Mouse (Mus musculus): ENCODE data around the gene Kpna1. TPM values are rescaled to one million over a fixed set of nuclear protein-coding genes. Genes with fewer than 3 reads are reported as not detected.
A peak's percentile ranks its signal among the peaks of the same experiment; 100 is the strongest.
"Not testable (repeated sequence)": the region's sequence is repeated elsewhere in the genome, so short reads cannot be mapped to it uniquely, and the experiment has no call there.

The Kpna1 gene
- polyA plus RNA-seq (2016; fragmentation: Nextera tagmentation; extraction: Ambion mirVana): 53.6 and 55.5 TPM in 2 replicates

DNA sequence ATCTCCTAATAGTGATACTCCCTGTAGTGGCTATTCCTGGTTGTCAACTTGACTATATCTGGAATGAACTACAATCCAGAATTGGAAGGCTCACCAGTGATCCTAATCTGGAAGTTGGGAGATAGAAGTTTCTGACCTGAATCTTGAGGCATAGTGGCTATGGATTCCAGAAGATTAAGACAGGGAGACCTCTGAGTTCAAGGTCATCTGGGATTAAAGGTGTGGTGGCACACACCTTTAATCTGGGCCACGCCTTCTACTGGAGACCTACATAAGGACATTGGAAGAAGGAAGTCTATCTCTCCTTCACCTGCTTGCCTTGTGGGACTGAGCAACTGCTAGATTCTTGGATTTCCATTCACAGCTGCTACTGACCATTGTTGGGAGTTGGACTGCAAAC lies at the start of gene Kpna1:
Kpna1 (plus strand) TSS at position 301 of the 400 bp plus-strand sequence.
- not testable (repeated sequence) for H3K27me3 ChIP-seq; H3K9ac ChIP-seq; H3K27ac ChIP-seq; H3K36me3 ChIP-seq; H3K4me2 ChIP-seq (replicated peaks); H3K4me1 ChIP-seq; H3K9me3 ChIP-seq; ATAC-seq (ENCODE audit: insufficient number of reproducible peaks, insufficient read depth, low FRiP score, low TSS enrichment); H3K4me3 ChIP-seq
- 93% methylated on average over 1 of the region's 1 CpGs for WGBS

DNA sequence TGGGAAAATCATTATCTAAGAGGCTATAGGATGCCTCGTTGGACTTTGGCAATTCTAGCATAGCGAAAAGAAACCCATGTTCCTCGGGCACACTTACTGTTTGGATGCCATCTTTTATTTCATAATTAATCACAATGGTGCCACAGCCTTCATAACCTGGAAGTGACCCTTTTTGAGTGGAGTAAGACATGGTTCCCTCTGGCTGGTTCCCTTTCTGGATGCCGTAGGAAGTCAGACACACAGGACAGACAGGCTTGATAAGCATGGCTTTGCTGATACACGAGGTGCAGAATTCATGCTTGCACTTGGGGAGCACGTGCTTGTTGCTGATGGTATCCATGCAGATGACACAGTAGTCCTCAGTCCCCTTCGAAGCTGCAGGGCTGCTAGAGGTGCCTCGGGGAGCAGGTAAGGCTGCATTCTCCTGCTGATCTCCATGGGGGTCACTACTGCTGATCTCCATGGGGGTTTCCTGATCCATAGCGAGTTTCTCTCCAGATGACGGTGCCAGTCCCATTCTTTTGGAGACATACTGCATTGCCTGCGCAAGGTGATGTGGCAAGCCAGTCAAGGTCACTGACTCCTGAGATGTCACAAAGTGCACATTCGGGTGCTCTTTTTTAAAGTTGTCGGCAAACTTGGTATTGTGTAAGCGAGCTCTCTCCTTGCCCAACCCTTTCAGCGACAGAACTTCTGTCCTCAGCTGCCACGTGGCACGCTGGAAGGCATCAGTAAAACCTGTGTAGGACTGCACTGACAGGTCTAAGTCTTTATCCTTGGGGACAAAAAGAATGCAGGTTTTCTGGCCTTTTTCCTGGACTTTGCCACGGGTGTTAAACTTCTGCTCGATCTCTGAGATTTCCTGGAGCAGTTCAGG lies 46.1 kb upstream of the Kpna1 start:
- no peak overlapping the region for H3K4me3 ChIP-seq
- no peak overlapping the region for H3K9ac ChIP-seq
- no peaks in the 10 kb centered on the region for H3K9me3 ChIP-seq
- no peaks in the 10 kb centered on the region for H3K4me1 ChIP-seq
- no peak for ATAC-seq (ENCODE audit: insufficient number of reproducible peaks, insufficient read depth, low FRiP score, low TSS enrichment)
- WGBS: 81% methylated on average over 19 of the region's 19 CpGs
- H3K27ac ChIP-seq: no peak overlapping the region
- no peak overlapping the region for H3K4me2 ChIP-seq (replicated peaks)
- H3K27me3 ChIP-seq: no peaks in the 10 kb centered on the region
- H3K36me3 ChIP-seq: no peaks in the 10 kb centered on the region

DNA sequence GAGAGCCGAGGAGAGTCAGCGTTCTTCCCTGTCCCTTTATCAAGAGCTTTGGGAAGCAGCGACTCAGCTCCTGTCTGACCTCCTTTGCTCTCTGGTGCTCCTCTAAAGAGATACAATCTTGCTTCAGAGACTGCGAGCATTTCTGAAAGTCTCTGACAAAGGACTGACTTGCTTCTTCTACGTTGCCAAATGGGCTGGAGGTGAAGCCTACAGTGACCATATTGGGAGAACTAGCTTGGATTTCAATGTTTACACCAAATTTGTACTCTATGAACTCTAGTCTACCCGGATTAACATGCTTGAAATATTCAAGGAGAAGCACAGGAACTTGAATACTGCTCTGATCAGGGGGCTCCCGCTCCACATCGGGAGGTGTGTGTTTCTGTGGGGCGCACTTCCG lies 45.4 kb upstream of the Kpna1 start:
- no peaks in the 10 kb centered on the region for H3K36me3 ChIP-seq
- H3K9ac ChIP-seq: no peak overlapping the region
- no peak overlapping the region for H3K4me2 ChIP-seq (replicated peaks)
- H3K4me3 ChIP-seq: no peak overlapping the region
- H3K27ac ChIP-seq: no peak overlapping the region
- WGBS: 81% methylated on average over 10 of the region's 10 CpGs
- H3K27me3 ChIP-seq: no peaks in the 10 kb centered on the region
- H3K9me3 ChIP-seq: no peaks in the 10 kb centered on the region
- ATAC-seq (ENCODE audit: insufficient number of reproducible peaks, insufficient read depth, low FRiP score, low TSS enrichment): no peak
- no peaks in the 10 kb centered on the region for H3K4me1 ChIP-seq

DNA sequence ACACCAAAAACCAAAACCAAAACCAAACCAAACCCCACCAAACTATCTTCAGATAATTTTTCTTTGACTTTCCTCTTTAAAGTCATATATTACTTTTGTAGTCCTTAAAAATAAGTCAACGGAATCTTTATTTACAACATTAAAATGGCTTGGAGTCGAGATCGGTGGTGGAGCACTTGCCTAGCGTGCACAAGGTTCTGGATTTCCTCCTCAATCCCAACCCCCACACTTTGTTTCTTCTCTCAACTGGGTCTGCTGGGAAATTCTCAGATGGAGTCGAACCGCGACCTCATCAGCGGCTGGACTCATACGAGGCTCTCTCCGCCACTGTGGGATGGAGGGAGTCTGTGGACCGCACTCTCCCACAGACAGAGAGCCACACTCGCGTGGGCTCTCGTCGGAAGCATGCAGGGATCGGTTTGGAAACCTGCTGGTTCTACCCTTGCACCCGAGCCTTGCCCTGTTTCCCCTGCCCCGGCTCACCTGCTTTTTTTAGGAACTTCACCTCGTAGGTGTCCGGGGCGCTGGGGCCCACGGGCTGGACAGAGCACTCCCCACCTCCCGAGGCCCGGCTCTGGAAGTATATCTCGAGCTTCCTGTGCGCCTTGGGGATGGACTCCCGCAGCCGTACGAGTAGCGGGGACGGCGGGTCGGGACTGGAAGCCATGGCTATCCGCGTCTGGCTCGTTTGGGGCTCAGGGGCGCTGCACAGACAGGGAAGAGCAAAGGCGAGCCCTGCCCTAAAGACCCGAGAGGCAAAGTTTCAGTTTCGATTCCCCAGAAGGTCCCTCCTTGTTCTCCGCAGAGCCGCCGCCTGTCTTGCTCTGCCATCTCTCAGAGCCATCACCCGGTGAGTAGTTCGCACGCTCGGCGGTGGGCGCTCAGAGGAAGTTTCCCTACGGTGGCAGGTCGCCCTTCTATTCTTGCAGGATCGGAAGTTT lies 40.1 kb upstream of the Kpna1 start, which contains the start of the genes Parp9 and Dtx3l:
Parp9 (plus strand) TSS at position 260 of the 941 bp plus-strand sequence.
Dtx3l (minus strand) TSS at position 941 of the 941 bp plus-strand sequence.
- peak; percentile 59; the same call in 1 of the 2 replicates for ATAC-seq (ENCODE audit: insufficient number of reproducible peaks, insufficient read depth, low FRiP score, low TSS enrichment)

DNA sequence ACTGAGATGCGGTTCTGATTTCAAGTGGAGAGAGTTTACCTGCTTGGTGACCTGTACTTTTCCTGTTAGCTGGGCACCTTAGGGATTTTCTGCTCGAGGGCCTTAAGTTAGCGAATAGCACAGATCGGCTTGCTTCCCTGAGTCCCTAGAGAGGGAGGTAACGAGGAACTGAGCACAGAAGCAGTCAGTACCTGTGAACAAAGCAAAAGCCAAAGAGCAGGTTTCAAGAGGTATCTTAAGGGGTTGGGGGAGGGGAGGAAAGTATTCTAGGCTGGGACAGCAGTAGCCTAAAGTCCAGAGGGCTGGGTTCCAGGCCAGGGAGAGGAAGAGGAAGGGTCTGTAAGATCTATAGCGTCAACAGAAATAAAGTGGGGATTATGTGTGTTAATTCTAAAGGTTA lies 39.3 kb upstream of the Kpna1 start:
- Histone ChIP-seq H3K4me2 (replicated peaks) (peak overlapping the region; percentile 79), H3K27me3 (no peaks in the 10 kb centered on the region), H3K9ac (peak overlapping the region; percentile 55), H3K9me3 (no peaks in the 10 kb centered on the region), H3K4me3 (peak overlapping the region; percentile 56), H3K4me1 (no peaks in the 10 kb centered on the region), H3K36me3 (no peaks in the 10 kb centered on the region), H3K27ac (no peak overlapping the region)
- 4% methylated on average over 6 of the region's 6 CpGs for WGBS
- 0 out of 2 replicates have a peak, but pooled peaks have one; percentile 10 for ATAC-seq (ENCODE audit: insufficient number of reproducible peaks, insufficient read depth, low FRiP score, low TSS enrichment)

More for the DNA sequence above, 40.1 kb upstream of the Kpna1 start, which contains the start of the genes Parp9 and Dtx3l:
- peak within 1 kb of the TSS; percentile 55 for H3K9ac ChIP-seq
- H3K36me3 ChIP-seq: no peaks in the 10 kb centered on the region
- H3K27ac ChIP-seq: no peak within 1 kb of the TSS
- peak within 1 kb of the TSS; percentile 56 for H3K4me3 ChIP-seq
- 2% methylated on average over 52 of the region's 52 CpGs for WGBS
- H3K27me3 ChIP-seq: no peaks in the 10 kb centered on the region
- H3K4me2 ChIP-seq (replicated peaks): peak within 1 kb of the TSS; percentile 79
- H3K4me1 ChIP-seq: no peaks in the 10 kb centered on the region
- H3K9me3 ChIP-seq: no peaks in the 10 kb centered on the region

DNA sequence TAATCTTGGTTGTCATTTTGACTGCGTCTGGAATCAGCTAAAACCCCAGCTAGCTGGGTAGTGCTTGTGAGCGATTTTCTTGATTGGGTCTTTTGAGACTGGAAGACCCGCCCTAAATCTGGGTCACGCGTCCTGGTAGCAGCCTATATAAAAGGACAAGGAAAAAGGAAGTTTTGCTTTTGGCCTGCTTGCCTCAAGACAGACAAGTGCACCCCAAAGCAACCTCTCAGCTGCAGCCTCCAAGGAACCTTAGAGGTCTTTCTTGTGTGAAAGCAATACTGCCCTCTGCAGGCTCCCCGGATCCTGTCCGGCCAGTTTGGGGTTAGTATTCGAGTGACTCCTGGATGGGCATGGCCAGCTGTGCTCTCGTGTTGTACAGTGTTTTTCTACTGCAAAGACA lies 38.9 kb upstream of the Kpna1 start:
- Histone ChIP-seq H3K4me1 (no peaks in the 10 kb centered on the region), H3K27ac (no peak overlapping the region), H3K36me3 (no peaks in the 10 kb centered on the region), H3K27me3 (no peaks in the 10 kb centered on the region), H3K4me2 (replicated peaks) (peak overlapping the region; percentile 79), H3K9me3 (no peaks in the 10 kb centered on the region), H3K9ac (no peak overlapping the region), H3K4me3 (peak overlapping the region; percentile 56)
- 0 out of 2 replicates have a peak, but pooled peaks have one; percentile 38 for ATAC-seq (ENCODE audit: insufficient number of reproducible peaks, insufficient read depth, low FRiP score, low TSS enrichment)
- WGBS: 13% methylated on average over 9 of the region's 9 CpGs

DNA sequence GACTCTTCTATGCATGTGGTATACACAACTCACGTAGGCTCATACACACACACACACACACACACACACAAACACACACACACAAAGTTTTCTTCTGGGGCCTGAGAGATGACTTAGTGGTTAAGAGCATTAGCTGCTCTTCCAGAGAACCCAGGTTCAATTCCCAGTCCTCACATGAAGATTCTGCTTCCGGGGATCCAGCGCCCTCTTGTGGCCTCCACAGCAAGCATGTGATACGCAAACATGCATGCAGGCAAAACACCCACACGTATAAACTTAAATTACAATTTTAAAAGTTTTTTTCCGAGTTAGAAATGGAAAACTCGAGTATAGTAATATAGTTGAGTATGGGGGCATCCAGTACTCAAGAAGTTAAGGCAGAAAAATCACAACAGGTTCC lies 37.2 kb upstream of the Kpna1 start:
- ATAC-seq (ENCODE audit: insufficient number of reproducible peaks, insufficient read depth, low FRiP score, low TSS enrichment): no peak
- Histone ChIP-seq H3K4me1 (no peaks in the 10 kb centered on the region), H3K36me3 (no peaks in the 10 kb centered on the region), H3K27ac (no peak overlapping the region), H3K9me3 (no peaks in the 10 kb centered on the region), H3K27me3 (no peaks in the 10 kb centered on the region), H3K4me2 (replicated peaks) (no peak overlapping the region), H3K4me3 (no peak overlapping the region), H3K9ac (no peak overlapping the region)
- WGBS: 80% methylated on average over 7 of the region's 7 CpGs

DNA sequence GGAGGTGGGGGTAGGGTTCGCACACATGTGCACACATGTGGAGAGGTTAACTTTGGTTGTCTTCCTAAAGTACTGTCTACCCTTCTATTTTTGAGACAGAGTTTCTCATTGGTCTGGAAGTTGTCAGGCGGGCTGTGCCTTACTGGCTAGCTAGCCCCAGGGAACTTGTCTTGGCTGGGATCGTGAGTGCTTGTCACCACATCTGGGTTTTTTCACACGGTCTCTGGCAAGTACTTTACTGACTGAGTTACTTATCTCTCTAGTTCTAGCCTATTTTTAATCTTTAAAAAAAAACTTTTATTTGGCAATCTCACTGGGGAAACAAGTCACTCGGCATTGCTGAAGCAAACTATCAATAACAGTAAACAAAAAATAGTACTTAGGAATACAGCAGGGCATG lies 29.3 kb upstream of the Kpna1 start:
- H3K4me1 ChIP-seq: no peaks in the 10 kb centered on the region
- no peaks in the 10 kb centered on the region for H3K27me3 ChIP-seq
- H3K9me3 ChIP-seq: no peaks in the 10 kb centered on the region
- ATAC-seq (ENCODE audit: insufficient number of reproducible peaks, insufficient read depth, low FRiP score, low TSS enrichment): no peak
- H3K9ac ChIP-seq: no peak overlapping the region
- no peaks in the 10 kb centered on the region for H3K36me3 ChIP-seq
- 82% methylated on average over 5 of the region's 5 CpGs for WGBS
- no peak overlapping the region for H3K4me2 ChIP-seq (replicated peaks)
- no peak overlapping the region for H3K4me3 ChIP-seq
- no peak overlapping the region for H3K27ac ChIP-seq

DNA sequence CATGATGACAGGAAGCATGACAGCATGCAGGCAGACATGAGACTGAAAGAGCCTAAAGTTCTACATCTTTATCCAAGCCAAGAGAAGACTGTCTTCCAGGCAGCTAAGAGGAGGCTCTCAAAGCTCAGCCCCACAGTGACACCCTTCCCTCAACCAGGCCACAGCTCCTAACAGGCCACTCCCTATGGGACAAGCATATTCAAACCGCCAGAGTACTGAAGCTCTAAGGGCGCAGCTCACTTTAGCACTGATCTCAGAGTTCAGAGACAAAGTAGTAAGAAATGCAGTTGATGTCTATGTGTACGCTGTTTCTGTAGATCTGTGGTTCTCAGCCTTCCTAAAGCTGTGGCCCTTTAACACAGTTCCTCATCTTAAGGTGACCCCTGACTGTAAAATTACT lies 27.3 kb upstream of the Kpna1 start:
- H3K4me2 ChIP-seq (replicated peaks): no peak overlapping the region
- H3K27me3 ChIP-seq: no peaks in the 10 kb centered on the region
- H3K36me3 ChIP-seq: no peaks in the 10 kb centered on the region
- no peaks in the 10 kb centered on the region for H3K4me1 ChIP-seq
- no peaks in the 10 kb centered on the region for H3K9me3 ChIP-seq
- 86% methylated on average over 3 of the region's 3 CpGs for WGBS
- H3K9ac ChIP-seq: no peak overlapping the region
- no peak for ATAC-seq (ENCODE audit: insufficient number of reproducible peaks, insufficient read depth, low FRiP score, low TSS enrichment)
- no peak overlapping the region for H3K27ac ChIP-seq
- no peak overlapping the region for H3K4me3 ChIP-seq

DNA sequence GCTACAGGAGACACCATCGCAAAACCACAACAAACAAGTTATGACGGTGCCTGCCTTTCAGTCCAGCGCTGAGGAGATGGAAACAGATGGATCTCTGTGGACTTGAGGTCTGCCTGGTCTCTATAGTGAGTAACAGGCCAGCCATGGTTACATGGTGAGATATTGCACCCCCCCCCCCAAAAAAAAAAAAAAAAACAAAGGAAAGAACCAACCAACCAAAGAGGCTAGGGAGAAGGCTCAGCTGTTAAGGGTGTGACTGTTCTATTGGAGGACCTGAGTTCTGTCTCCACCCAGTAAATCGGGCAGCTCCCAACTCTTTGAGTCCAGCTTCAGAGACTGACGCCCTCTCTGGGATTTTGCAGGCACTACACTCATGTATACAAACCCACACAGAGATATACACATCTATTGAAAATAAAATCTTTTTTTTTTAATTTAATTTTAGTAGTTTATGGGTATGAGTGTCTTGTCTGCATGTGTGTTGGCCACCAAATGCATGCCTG lies 25.9 kb upstream of the Kpna1 start:
- no peak for ATAC-seq (ENCODE audit: insufficient number of reproducible peaks, insufficient read depth, low FRiP score, low TSS enrichment)
- no peak overlapping the region for H3K4me3 ChIP-seq
- no peaks in the 10 kb centered on the region for H3K36me3 ChIP-seq
- no peaks in the 10 kb centered on the region for H3K27me3 ChIP-seq
- 83% methylated on average over 5 of the region's 5 CpGs for WGBS
- H3K4me2 ChIP-seq (replicated peaks): no peak overlapping the region
- H3K4me1 ChIP-seq: no peaks in the 10 kb centered on the region
- no peak overlapping the region for H3K9ac ChIP-seq
- H3K27ac ChIP-seq: no peak overlapping the region
- no peaks in the 10 kb centered on the region for H3K9me3 ChIP-seq

DNA sequence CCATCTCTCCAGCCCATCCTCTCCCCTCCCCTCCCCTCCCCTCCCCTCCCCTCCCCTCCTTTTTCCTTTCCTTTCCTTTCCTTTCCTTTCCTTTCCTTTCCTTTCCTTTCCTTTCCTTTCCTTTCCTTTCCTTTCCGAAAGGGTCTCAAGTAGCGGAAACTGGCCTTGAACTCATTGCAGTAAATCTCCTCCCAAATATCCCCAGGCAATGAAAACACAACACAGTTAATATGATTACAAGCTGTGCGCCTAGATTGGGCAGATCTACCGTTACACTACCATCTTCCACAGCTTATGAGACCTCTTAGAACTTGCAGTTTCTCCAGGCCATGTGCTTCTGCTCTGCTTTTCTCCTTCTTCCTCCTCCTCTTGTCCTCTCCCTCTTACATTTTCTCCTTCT lies 12.6 kb upstream of the Kpna1 start:
- H3K9ac ChIP-seq; H3K36me3 ChIP-seq; ATAC-seq (ENCODE audit: insufficient number of reproducible peaks, insufficient read depth, low FRiP score, low TSS enrichment); H3K9me3 ChIP-seq; H3K27me3 ChIP-seq; H3K27ac ChIP-seq; H3K4me1 ChIP-seq; H3K4me2 ChIP-seq (replicated peaks); H3K4me3 ChIP-seq: not testable (repeated sequence)
- 39% methylated on average over 4 of the region's 4 CpGs for WGBS
